Mouse (Mus musculus) lung, embryonic 16.5 days (tissue): Measurements from ENCODE around the gene Muc13. TPM values are rescaled to one million over a fixed set of nuclear protein-coding genes. Genes with fewer than 3 reads are reported as not detected.

Source experiments
- ATAC-seq: fragments of 200-750 bp; cut with Nextera tagmentation; 2 replicates; pipeline ENCODE4 v1.8.0; 2017; ENCODE audit warnings: low read depth, mild to moderate bottlenecking, moderate library complexity
- H3K27ac ChIP-seq: fragments of 300-500 bp; sonication (generic); 2 replicates; pipeline ENCODE4 v1.5.1; 2014; ENCODE audit warnings: mild to moderate bottlenecking, control low read depth, low read length
- H3K27me3 ChIP-seq: fragments of 300-500 bp; sonication (generic); 2 replicates; pipeline ENCODE4 v1.6.1; 2014; ENCODE audit warnings: low read depth, low read length, mixed read lengths; ENCODE audit not compliant: control insufficient read depth, insufficient read depth
- H3K36me3 ChIP-seq: fragments of 300-500 bp; sonication (generic); 2 replicates; pipeline ENCODE4 v1.6.1; 2014; ENCODE audit warnings: low read length; ENCODE audit not compliant: control insufficient read depth, insufficient read depth
- H3K4me1 ChIP-seq: fragments of 300-500 bp; sonication (generic); replicated peaks from 2 replicates; pipeline ENCODE4 v1.6.1; 2014; ENCODE audit warnings: low read length, mixed read lengths; ENCODE audit not compliant: control insufficient read depth, insufficient read depth
- H3K4me2 ChIP-seq: fragments of 300-500 bp; sonication (generic); 2 replicates; pipeline ENCODE4 v1.6.1; 2014; ENCODE audit warnings: low read depth, low read length, control low read depth
- H3K4me3 ChIP-seq: fragments of 300-500 bp; sonication (generic); 2 replicates; pipeline ENCODE4 v1.5.1; 2014; ENCODE audit warnings: mild to moderate bottlenecking, low read length, control low read depth
- H3K9ac ChIP-seq: fragments of 300-500 bp; sonication (generic); 2 replicates; pipeline ENCODE4 v1.6.1; 2014; ENCODE audit warnings: low read length, control low read depth
- H3K9me3 ChIP-seq: fragments of 300-500 bp; sonication (generic); 2 replicates; pipeline ENCODE4 v1.6.1; 2016; ENCODE audit warnings: low read length; ENCODE audit not compliant: control insufficient read depth
- WGBS: fragments of 180-500 bp; shearing (Covaris S2); extraction: QIAGEN DNeasy Blood & Tissue Kit; methylation state at CpG from one replicate; pipeline ENCODE4 v1.1.7; 2014; 5-methylcytosine and 5-hydroxymethylcytosine counted together
- polyA plus RNA-seq: library from polyadenylated mRNA; unstranded; fragments of >200 nt; fragmentation: Nextera tagmentation; extraction: Ambion mirVana; gene quantifications from 2 replicates; pipeline ENCODE4 v1.2.1, GENCODE M21; 2015

Gene Muc13
- polyA plus RNA-seq, 1 experiment from 2014 or later, result 0.05 TPM

DNA sequence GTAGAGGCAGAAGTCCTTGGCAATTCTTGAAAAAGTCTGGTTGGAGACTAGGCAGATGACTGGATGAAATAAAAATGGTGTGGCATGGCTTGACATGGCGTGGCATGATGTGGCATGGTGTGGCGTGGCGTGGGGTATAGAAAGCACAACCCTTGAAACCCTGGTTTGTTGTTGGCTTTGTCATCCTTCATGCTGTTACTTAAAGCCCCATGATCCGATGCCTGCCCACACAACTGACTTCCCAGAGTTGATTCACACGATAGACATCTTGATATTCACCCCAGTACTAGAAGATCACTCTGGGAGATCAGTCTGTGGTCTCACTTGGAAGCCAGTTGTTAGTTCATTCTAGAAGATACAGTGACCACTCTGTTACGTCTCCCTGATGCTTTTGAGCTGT is 16.2 kb upstream of the Muc13 start:
- H3K27ac ChIP-seq, result peak overlapping the region; percentile 33; the same call in 1 of the 2 replicates
- no peak overlapping the region for H3K9ac ChIP-seq
- no peaks in the 10 kb centered on the region for H3K9me3 ChIP-seq
- no peak overlapping the region for H3K4me2 ChIP-seq
- no peaks in the 10 kb centered on the region for H3K27me3 ChIP-seq
- no peak for ATAC-seq
- no peak overlapping the region for H3K4me3 ChIP-seq
- no peaks in the 10 kb centered on the region for H3K4me1 ChIP-seq
- WGBS, result 87% methylated on average over 6 of the region's 6 CpGs
- H3K36me3 ChIP-seq, result no peaks in the 10 kb centered on the region

DNA sequence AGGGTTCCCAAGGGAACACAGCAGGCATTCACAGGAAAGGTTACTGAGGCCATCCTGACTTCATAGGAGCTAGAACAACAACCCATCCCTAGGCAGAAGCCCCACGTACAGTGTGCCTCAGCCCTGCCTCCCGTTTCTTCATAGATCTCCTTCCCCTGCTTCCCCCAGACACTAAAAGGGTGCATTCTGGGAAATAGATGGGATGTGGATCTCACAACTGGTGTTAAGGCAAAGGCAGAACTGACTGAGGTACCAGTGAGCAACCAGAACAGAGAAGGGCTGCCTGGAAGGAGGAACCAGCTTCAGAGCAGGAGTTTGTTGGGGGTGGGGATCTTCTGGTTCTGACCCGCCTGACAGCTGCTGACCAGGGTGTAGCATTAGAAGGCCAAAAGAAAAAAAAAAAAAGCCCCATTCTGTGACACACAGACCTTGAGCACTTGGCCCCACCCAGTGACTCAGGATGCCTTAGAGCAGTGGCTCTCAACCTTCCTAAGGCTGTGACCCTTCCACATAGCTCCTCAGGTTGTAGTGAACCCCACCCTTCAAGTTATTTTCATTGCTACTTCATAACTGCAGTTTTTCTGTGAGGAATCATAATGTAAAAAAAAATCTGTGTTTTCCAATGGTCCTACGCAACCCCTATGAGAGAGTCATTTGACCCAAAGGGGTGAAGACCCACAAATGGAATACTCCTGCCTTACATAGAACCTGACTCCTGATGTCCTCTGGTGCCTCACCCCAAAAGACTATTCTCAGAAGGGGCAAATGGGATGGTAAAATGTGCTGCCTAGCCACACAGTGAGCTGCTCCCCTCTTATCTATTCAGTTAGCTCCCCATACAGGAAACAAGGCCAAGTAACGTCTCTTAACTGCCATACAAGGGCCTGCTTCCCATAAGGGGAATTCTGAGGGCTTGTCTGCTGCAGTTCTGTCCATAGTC is 11.8 kb upstream of the Muc13 start:
- H3K27ac ChIP-seq, result no peak overlapping the region

DNA sequence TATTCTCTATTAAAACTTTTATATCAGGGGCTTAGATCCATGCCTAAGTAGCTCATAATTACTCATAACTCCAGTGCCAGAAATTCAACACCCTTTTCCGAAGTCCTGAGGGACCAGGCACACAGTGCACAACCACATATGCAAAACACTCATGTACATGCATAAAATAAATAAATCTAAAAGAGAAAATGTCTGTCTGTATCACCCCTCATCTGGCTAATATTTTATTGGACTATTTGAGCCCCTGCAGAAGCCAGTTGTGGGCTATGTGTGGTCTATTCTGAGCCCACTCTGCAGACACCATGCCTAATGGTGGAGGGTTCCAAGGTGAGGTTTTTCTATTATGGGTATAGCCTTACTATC is 11.1 kb upstream of the Muc13 start:
- H3K36me3 ChIP-seq, result no peaks in the 10 kb centered on the region
- ATAC-seq, result no peak
- WGBS, result 79% methylated on average over 1 of the region's 1 CpGs

More for the DNA sequence above, 11.8 kb upstream of the Muc13 start:
- Histone ChIP-seq H3K9ac (no peak overlapping the region), H3K9me3 (no peaks in the 10 kb centered on the region), H3K36me3 (no peaks in the 10 kb centered on the region), H3K4me1 (no peaks in the 10 kb centered on the region), H3K27me3 (no peaks in the 10 kb centered on the region), H3K4me2 (no peak overlapping the region), H3K4me3 (no peak overlapping the region)
- WGBS, result 68% methylated on average over 5 of the region's 5 CpGs
- no peak for ATAC-seq

DNA sequence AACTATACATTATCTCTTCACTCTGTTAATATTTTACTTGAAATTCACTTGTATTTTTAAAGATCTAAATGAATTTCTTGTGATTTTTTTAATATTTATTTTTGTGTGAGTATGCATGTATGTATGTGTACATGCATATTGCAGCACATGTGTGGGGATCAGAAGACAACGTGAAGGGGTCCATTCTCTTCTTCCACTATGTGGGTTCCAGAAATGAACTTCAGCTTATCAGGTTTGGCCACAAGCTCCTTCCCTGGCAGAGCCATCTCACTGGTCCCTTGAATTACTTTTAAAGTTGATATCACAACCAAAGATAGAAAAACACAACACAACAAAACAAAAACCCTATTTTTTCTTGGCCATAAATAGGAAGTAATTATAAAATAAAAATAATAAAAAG is 9.3 kb upstream of the Muc13 start:
- Histone ChIP-seq H3K27ac (no peak overlapping the region), H3K36me3 (no peaks in the 10 kb centered on the region), H3K9me3 (no peaks in the 10 kb centered on the region), H3K4me2 (no peak overlapping the region), H3K27me3 (no peaks in the 10 kb centered on the region), H3K9ac (no peak overlapping the region), H3K4me3 (no peak overlapping the region), H3K4me1 (no peaks in the 10 kb centered on the region)
- 71% methylated on average over 1 of the region's 1 CpGs for WGBS
- ATAC-seq, result no peak

More for the DNA sequence above, 11.1 kb upstream of the Muc13 start:
- no peak overlapping the region for H3K4me3 ChIP-seq
- no peak overlapping the region for H3K27ac ChIP-seq
- H3K27me3 ChIP-seq, result no peaks in the 10 kb centered on the region
- H3K4me2 ChIP-seq, result no peak overlapping the region
- H3K9me3 ChIP-seq, result no peaks in the 10 kb centered on the region
- no peak overlapping the region for H3K9ac ChIP-seq
- H3K4me1 ChIP-seq, result no peaks in the 10 kb centered on the region

DNA sequence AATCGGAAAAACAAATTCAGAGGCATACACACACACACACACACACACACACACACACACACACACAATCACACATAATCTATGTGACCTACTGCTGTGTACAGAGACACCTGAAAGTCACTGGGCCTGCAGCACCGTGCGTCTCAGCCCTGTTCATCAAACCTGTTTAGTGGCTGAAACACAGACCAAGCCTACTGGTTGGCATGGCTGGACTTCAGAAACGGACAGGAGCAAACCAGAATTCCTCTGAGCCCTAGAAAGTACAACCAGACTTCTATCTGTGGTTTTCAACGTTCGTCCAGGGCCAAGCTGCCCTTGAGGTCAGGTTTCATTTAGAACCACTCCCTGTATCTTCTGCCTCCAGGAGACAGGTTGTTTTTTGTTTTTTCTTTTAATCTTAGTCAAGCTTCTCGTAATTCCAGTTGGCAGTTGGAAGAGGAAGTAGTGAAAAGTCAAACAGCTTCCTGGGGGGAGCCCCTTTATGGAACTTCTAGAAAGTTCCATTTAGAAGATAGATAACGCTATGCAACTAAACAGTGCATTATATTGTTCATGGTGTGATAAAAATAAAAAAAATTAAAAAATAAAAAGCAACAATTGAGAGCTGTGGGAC is 8.6 kb upstream of the Muc13 start:
- Histone ChIP-seq H3K9ac (no peak overlapping the region), H3K4me2 (no peak overlapping the region)
- WGBS, result 56% methylated on average over 8 of the region's 8 CpGs

DNA sequence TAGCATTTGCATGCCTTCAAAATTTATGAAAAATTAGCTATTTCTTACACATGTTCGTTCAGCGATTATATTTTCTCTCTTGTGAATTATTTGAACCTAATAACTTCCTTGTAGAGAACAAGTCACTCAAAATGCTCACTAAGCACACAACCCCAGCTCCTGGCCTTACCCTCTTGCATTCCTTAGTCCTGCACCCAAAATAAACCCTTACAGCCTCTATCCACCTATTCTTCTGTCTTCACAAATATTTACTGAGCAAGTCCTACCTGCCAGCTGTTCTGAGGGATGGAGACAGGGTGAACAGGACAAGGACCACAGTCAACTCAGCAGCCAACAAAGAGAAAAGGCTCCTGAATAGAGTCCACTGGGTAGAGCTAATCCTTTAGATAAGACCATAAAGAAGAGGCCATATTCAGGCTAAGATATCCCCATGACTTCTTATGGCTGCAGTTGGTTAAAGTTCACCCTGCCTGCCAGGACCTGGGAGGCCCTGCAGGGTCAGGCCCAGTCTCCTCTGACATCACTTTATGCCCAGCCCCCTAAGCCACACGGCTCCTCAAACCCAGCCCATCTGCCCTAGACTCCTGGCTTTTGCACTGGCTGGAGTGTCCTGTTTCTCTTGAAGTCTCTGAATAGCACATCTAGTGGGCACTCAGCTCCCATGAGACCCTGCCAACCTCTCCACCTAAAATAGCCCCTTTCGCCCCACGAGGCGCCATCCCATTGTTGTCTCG is 7.0 kb upstream of the Muc13 start:
- WGBS, result 59% methylated on average over 7 of the region's 7 CpGs
- no peaks in the 10 kb centered on the region for H3K36me3 ChIP-seq
- no peaks in the 10 kb centered on the region for H3K9me3 ChIP-seq
- no peak overlapping the region for H3K9ac ChIP-seq
- H3K4me2 ChIP-seq, result no peak overlapping the region
- peak overlapping the region; percentile 23; the same call in 1 of the 2 replicates for H3K27ac ChIP-seq
- H3K27me3 ChIP-seq, result no peaks in the 10 kb centered on the region
- H3K4me1 ChIP-seq, result no peaks in the 10 kb centered on the region
- ATAC-seq, result peak; percentile 73
- no peak overlapping the region for H3K4me3 ChIP-seq

More for the DNA sequence above, 8.6 kb upstream of the Muc13 start:
- Histone ChIP-seq H3K27ac (no peak overlapping the region), H3K36me3 (no peaks in the 10 kb centered on the region), H3K27me3 (no peaks in the 10 kb centered on the region), H3K9me3 (no peaks in the 10 kb centered on the region), H3K4me3 (no peak overlapping the region), H3K4me1 (no peaks in the 10 kb centered on the region)
- no peak for ATAC-seq

DNA sequence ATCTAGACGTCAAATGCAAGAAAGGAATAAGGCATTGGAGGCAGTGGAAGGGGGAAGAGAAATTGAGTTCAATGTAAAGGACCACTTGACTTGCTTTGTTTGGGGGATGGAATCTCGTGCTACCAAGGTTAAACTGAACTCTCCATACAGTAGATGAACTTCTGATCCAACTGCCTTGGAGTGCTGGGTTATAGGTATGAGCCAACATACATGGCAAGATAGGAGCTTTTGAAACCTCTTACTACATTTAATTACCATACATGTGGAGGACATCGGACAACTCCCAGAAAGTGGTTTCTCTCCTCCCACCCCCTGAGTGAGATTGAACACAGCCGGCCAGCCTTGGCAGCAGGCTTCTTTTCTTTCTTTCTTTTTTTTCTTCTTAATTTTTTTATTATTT is 1.3 kb downstream of the Muc13 start:
- H3K4me3 ChIP-seq, result no peak overlapping the region

DNA sequence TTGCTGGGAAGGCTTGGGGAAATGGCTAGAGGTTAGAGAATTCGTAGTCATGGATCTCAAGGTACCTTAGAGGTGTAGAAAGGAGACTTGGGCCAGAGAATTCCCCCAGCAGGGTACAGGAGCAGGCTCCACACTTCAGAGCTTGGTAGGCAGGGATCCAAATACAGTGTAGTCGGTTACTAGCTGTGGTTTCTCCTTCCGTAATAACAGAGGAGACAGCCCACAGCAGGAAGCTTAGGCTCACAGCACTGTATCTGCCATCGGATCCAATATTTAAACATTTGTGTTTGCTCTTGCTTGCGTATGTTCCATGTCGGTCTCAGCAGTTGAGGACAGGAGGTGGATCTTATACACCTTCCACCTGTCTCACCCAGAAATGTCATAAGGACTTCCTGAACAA is 2.0 kb downstream of the Muc13 start:
- WGBS, result 56% methylated on average over 6 of the region's 6 CpGs
- Histone ChIP-seq H3K4me1 (no peaks in the 10 kb centered on the region), H3K9ac (no peak overlapping the region), H3K9me3 (no peaks in the 10 kb centered on the region), H3K4me3 (no peak overlapping the region), H3K27me3 (no peaks in the 10 kb centered on the region), H3K27ac (no peak overlapping the region), H3K4me2 (no peak overlapping the region), H3K36me3 (no peaks in the 10 kb centered on the region)
- no peak for ATAC-seq

More for the DNA sequence above, 1.3 kb downstream of the Muc13 start:
- Histone ChIP-seq H3K27ac (no peak overlapping the region), H3K9me3 (no peaks in the 10 kb centered on the region), H3K4me1 (no peaks in the 10 kb centered on the region), H3K36me3 (no peaks in the 10 kb centered on the region), H3K9ac (no peak overlapping the region), H3K4me2 (no peak overlapping the region), H3K27me3 (no peaks in the 10 kb centered on the region)
- 61% methylated on average over 4 of the region's 4 CpGs for WGBS
- ATAC-seq, result no peak

DNA sequence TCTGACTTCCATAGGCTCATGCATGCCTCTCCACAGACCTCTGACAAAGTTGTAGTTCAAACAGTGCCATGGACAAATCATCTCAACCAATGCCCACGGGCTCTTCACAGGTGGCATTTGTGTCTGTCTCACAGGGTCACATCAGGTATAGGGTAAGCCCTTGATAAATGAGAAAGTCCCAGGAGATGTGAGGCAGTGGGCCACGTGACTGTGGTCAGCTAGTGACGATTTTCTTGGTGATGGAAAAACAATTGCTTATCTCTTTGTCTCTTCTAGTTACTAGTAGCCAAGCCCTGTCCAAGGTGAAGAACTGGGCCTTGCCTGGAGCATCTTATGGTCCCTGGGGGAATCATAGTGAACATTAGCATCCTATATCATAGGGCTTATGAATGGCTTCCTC is 2.9 kb downstream of the Muc13 start:
- no peaks in the 10 kb centered on the region for H3K36me3 ChIP-seq
- WGBS, result 75% methylated on average over 3 of the region's 3 CpGs
- no peak overlapping the region for H3K9ac ChIP-seq
- no peak for ATAC-seq
- no peak overlapping the region for H3K27ac ChIP-seq
- H3K9me3 ChIP-seq, result no peaks in the 10 kb centered on the region
- H3K4me2 ChIP-seq, result no peak overlapping the region
- no peak overlapping the region for H3K4me3 ChIP-seq
- H3K27me3 ChIP-seq, result no peaks in the 10 kb centered on the region
- no peaks in the 10 kb centered on the region for H3K4me1 ChIP-seq
